Mouse (Mus musculus) bone marrow macrophage, adult 2 months (primary cell): ENCODE data around the gene Abtb1.

ENCODE experiments used
- CTCF ChIP-seq: IDR thresholded peaks from 2 replicates; pipeline ENCODE4 v1.5.1; 2012; ENCODE audit warnings: low read depth, mild to moderate bottlenecking, low read length, moderate library complexity
- POLR2A ChIP-seq: IDR thresholded peaks from 2 replicates; pipeline ENCODE4 v1.6.1; 2012; ENCODE audit warnings: mild to moderate bottlenecking, low read depth, low read length, borderline replicate concordance

GRCm38 (mm10) chr6:88850034-88850433 lies 8.2 kb upstream of the Abtb1 start:
- TF ChIP-seq CTCF (no peak), POLR2A (no peak)
